Mouse (Mus musculus): ENCODE measurements around the gene Fbxo39. TPM values are rescaled to one million over a fixed set of nuclear protein-coding genes. Genes with fewer than 3 reads are reported as not detected.
A peak's percentile ranks its signal among the peaks of the same experiment; 100 is the strongest.

The Fbxo39 gene
- polyA plus RNA-seq, 1 experiment from 2014 or later, result not detected

GRCm38 (mm10) chr11:72301334-72301733 is 12.9 kb upstream of the Fbxo39 start, which contains the start of gene Xaf1:
Gene Xaf1 (plus strand): TSS chr11:72301629.
- Histone ChIP-seq H3K27ac (ENCODE audit: low read length) (peak within 1 kb of the TSS; percentile 41), H3K4me2 (replicated peaks; ENCODE audit: low read depth, low read length) (peak within 1 kb of the TSS; percentile 31), H3K27me3 (ENCODE audit: control insufficient read depth, insufficient read depth, low read length) (no peaks in the 10 kb centered on the region), H3K36me3 (ENCODE audit: control insufficient read depth, insufficient read depth, low read length) (no peaks in the 10 kb centered on the region), H3K4me1 (ENCODE audit: control insufficient read depth, insufficient read depth, low read length) (peaks cover 6% of the 10 kb centered on the region; the same call in 1 of the 2 replicates), H3K9me3 (ENCODE audit: control insufficient read depth, low read depth, low read length) (no peaks in the 10 kb centered on the region), H3K4me3 (ENCODE audit: low read depth, low read length) (no peak within 1 kb of the TSS; the same call in 1 of the 2 replicates), H3K9ac (replicated peaks; ENCODE audit: low read depth, low read length) (0 out of 2 replicates have a peak within 1 kb of the TSS, but pooled peaks have one; percentile 14)
- WGBS, result 15% methylated on average over 6 of the region's 6 CpGs
- ATAC-seq (ENCODE audit: insufficient number of reproducible peaks, insufficient read depth, low FRiP score, low read depth), result peak; percentile 74

- no peak for ATAC-seq (ENCODE audit: insufficient number of reproducible peaks, insufficient read depth, low FRiP score, low read depth)
- Histone ChIP-seq H3K4me2 (replicated peaks; ENCODE audit: low read depth, low read length) (peak overlapping the region; percentile 31; the same call in 1 of the 2 replicates), H3K27ac (ENCODE audit: low read length) (no peak overlapping the region; the same call in 1 of the 2 replicates)
These were observed 12.0 kb upstream of the Fbxo39 start for GRCm38 (mm10) chr11:72302230-72302629.

DNA sequence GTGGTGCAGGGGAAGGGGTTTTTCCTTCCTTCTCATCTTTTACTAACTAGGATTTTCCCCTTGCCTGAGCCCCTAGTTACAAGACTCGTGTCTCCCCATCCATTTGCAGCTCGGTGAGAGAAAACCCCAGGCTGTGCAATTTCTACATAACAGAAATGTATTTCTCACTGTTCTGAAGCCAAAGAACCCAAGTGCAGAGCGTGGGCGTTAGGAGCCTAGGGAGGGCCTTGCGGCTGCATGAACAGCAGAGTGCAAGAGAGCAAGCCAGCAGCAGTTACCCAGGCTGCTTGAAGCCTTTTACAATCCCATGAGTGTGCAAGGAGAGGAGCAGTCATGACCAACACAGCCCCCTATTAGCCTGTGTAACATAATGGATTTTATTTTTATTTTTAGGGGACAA is 6.8 kb upstream of the Fbxo39 start:
- WGBS, result 77% methylated on average over 5 of the region's 5 CpGs
- ATAC-seq (ENCODE audit: insufficient number of reproducible peaks, insufficient read depth, low FRiP score, low read depth), result no peak
- H3K27me3 ChIP-seq (ENCODE audit: control insufficient read depth, insufficient read depth, low read length), result no peaks in the 10 kb centered on the region
- H3K9ac ChIP-seq (replicated peaks; ENCODE audit: low read depth, low read length), result no peak overlapping the region
- H3K27ac ChIP-seq (ENCODE audit: low read length), result no peak overlapping the region
- H3K4me1 ChIP-seq (ENCODE audit: control insufficient read depth, insufficient read depth, low read length), result no peaks in the 10 kb centered on the region
- no peaks in the 10 kb centered on the region for H3K36me3 ChIP-seq (ENCODE audit: control insufficient read depth, insufficient read depth, low read length)
- H3K4me3 ChIP-seq (ENCODE audit: low read depth, low read length), result no peak overlapping the region
- H3K9me3 ChIP-seq (ENCODE audit: control insufficient read depth, low read depth, low read length), result no peaks in the 10 kb centered on the region
- no peak overlapping the region for H3K4me2 ChIP-seq (replicated peaks; ENCODE audit: low read depth, low read length)

More at GRCm38 (mm10) chr11:72302230-72302629, 12.0 kb upstream of the Fbxo39 start:
- no peaks in the 10 kb centered on the region for H3K27me3 ChIP-seq (ENCODE audit: control insufficient read depth, insufficient read depth, low read length)
- H3K4me3 ChIP-seq (ENCODE audit: low read depth, low read length), result no peak overlapping the region
- no peaks in the 10 kb centered on the region for H3K9me3 ChIP-seq (ENCODE audit: control insufficient read depth, low read depth, low read length)
- 73% methylated on average over 7 of the region's 7 CpGs for WGBS
- peaks cover 6% of the 10 kb centered on the region; the same call in 1 of the 2 replicates for H3K4me1 ChIP-seq (ENCODE audit: control insufficient read depth, insufficient read depth, low read length)
- H3K9ac ChIP-seq (replicated peaks; ENCODE audit: low read depth, low read length), result no peak overlapping the region
- no peaks in the 10 kb centered on the region for H3K36me3 ChIP-seq (ENCODE audit: control insufficient read depth, insufficient read depth, low read length)

DNA sequence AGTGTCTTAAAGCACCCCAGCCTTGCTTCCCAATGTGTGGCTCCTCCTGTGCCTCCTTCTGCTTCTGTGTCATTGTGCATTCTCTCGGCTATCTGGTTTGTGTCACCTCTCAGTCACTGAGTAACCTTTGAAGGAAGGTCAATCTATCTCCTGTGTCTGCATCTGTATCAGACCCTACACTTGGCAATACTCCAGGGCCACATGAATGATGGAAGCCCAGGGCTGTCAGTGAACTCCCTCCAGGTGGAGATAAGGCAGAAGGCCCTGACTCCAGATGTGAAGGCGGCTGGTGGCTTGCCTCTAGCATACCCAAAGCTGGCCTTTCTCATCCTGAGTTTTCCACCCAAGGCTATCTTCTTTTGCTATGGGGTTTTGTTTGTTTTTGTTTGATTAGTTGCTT is 5.3 kb upstream of the Fbxo39 start:
- H3K27me3 ChIP-seq (ENCODE audit: control insufficient read depth, insufficient read depth, low read length), result 0 out of 2 replicates have a peak, but pooled peaks cover 4% of the 10 kb centered on the region
- no peaks in the 10 kb centered on the region for H3K9me3 ChIP-seq (ENCODE audit: control insufficient read depth, low read depth, low read length)
- H3K9ac ChIP-seq (replicated peaks; ENCODE audit: low read depth, low read length), result no peak overlapping the region
- no peak overlapping the region for H3K4me3 ChIP-seq (ENCODE audit: low read depth, low read length)
- ATAC-seq (ENCODE audit: insufficient number of reproducible peaks, insufficient read depth, low FRiP score, low read depth), result no peak
- no peak overlapping the region for H3K27ac ChIP-seq (ENCODE audit: low read length)
- no peak overlapping the region for H3K4me2 ChIP-seq (replicated peaks; ENCODE audit: low read depth, low read length)
- H3K4me1 ChIP-seq (ENCODE audit: control insufficient read depth, insufficient read depth, low read length), result no peaks in the 10 kb centered on the region
- H3K36me3 ChIP-seq (ENCODE audit: control insufficient read depth, insufficient read depth, low read length), result no peaks in the 10 kb centered on the region
- 27% methylated on average over 2 of the region's 2 CpGs for WGBS

DNA sequence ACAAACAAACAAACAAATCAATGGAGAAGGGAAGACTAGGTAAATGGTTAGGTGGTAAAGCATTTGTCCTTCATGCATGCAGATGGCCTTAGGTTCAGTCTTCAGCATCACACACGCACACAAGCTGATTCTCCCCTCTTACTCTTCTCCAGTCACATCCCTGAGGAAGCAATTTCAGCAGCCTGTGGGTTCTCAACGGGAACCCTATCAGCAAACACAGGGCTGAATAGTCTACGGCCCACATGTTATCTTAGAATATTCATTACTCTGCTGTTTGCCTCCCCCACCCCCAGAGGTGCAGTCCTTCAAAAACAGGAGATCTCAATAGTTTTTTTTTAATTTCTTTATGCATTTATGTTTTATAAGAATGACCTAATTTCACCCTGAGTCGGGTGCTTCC is 3.8 kb upstream of the Fbxo39 start:
- Histone ChIP-seq H3K4me1 (ENCODE audit: control insufficient read depth, insufficient read depth, low read length) (no peaks in the 10 kb centered on the region), H3K4me2 (replicated peaks; ENCODE audit: low read depth, low read length) (no peak overlapping the region), H3K9ac (replicated peaks; ENCODE audit: low read depth, low read length) (no peak overlapping the region), H3K4me3 (ENCODE audit: low read depth, low read length) (no peak overlapping the region), H3K27me3 (ENCODE audit: control insufficient read depth, insufficient read depth, low read length) (peaks cover 8% of the 10 kb centered on the region; the same call in 1 of the 2 replicates), H3K36me3 (ENCODE audit: control insufficient read depth, insufficient read depth, low read length) (no peaks in the 10 kb centered on the region), H3K9me3 (ENCODE audit: control insufficient read depth, low read depth, low read length) (no peaks in the 10 kb centered on the region), H3K27ac (ENCODE audit: low read length) (no peak overlapping the region)
- ATAC-seq (ENCODE audit: insufficient number of reproducible peaks, insufficient read depth, low FRiP score, low read depth), result no peak
- 68% methylated on average over 4 of the region's 4 CpGs for WGBS

GRCm38 (mm10) chr11:72311355-72312001 is 2.8 kb upstream of the Fbxo39 start:
- ATAC-seq (ENCODE audit: insufficient number of reproducible peaks, insufficient read depth, low FRiP score, low read depth), result no peak
- Histone ChIP-seq H3K4me3 (ENCODE audit: low read depth, low read length) (no peak overlapping the region), H3K27me3 (ENCODE audit: control insufficient read depth, insufficient read depth, low read length) (peaks cover 8% of the 10 kb centered on the region; the same call in 1 of the 2 replicates), H3K9ac (replicated peaks; ENCODE audit: low read depth, low read length) (no peak overlapping the region), H3K36me3 (ENCODE audit: control insufficient read depth, insufficient read depth, low read length) (no peaks in the 10 kb centered on the region), H3K9me3 (ENCODE audit: control insufficient read depth, low read depth, low read length) (no peaks in the 10 kb centered on the region), H3K27ac (ENCODE audit: low read length) (no peak overlapping the region), H3K4me1 (ENCODE audit: control insufficient read depth, insufficient read depth, low read length) (no peaks in the 10 kb centered on the region), H3K4me2 (replicated peaks; ENCODE audit: low read depth, low read length) (no peak overlapping the region)
- WGBS, result 72% methylated on average over 10 of the region's 10 CpGs

GRCm38 (mm10) chr11:72318026-72318425 is 3.8 kb downstream of the Fbxo39 start:
- Histone ChIP-seq H3K4me1 (ENCODE audit: control insufficient read depth, insufficient read depth, low read length) (no peaks in the 10 kb centered on the region), H3K36me3 (ENCODE audit: control insufficient read depth, insufficient read depth, low read length) (no peaks in the 10 kb centered on the region), H3K9me3 (ENCODE audit: control insufficient read depth, low read depth, low read length) (no peaks in the 10 kb centered on the region), H3K4me2 (replicated peaks; ENCODE audit: low read depth, low read length) (no peak overlapping the region), H3K4me3 (ENCODE audit: low read depth, low read length) (no peak overlapping the region), H3K27ac (ENCODE audit: low read length) (no peak overlapping the region), H3K9ac (replicated peaks; ENCODE audit: low read depth, low read length) (no peak overlapping the region), H3K27me3 (ENCODE audit: control insufficient read depth, insufficient read depth, low read length) (peaks cover 8% of the 10 kb centered on the region; the same call in 1 of the 2 replicates)
- 40% methylated on average over 5 of the region's 5 CpGs for WGBS
- no peak for ATAC-seq (ENCODE audit: insufficient number of reproducible peaks, insufficient read depth, low FRiP score, low read depth)

DNA sequence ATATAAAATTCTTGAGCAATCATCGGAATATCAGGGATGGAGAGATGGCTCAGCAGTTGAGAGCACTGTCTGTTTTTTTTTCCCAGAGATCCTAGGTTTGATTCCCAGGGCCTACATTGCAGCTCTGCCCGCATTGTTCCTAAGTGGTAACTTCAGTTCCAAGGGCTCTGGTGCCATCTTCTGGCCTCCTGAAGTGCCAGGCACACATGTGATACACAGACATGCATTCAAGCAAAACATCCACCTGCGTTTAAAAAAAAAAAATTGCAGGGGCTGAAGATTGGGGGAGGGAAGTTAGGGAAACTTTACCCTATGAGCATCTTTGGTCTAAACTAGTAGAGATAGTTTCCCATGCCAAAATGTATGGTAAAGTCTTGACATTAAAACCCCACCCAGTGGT is 10.2 kb downstream of the Fbxo39 start:
- H3K4me3 ChIP-seq (ENCODE audit: low read depth, low read length), result no peak overlapping the region
- WGBS, result 69% methylated on average over 3 of the region's 3 CpGs
- H3K4me2 ChIP-seq (replicated peaks; ENCODE audit: low read depth, low read length), result no peak overlapping the region
- H3K27me3 ChIP-seq (ENCODE audit: control insufficient read depth, insufficient read depth, low read length), result no peaks in the 10 kb centered on the region
- H3K27ac ChIP-seq (ENCODE audit: low read length), result no peak overlapping the region
- H3K4me1 ChIP-seq (ENCODE audit: control insufficient read depth, insufficient read depth, low read length), result no peaks in the 10 kb centered on the region
- no peaks in the 10 kb centered on the region for H3K9me3 ChIP-seq (ENCODE audit: control insufficient read depth, low read depth, low read length)
- ATAC-seq (ENCODE audit: insufficient number of reproducible peaks, insufficient read depth, low FRiP score, low read depth), result no peak
- no peaks in the 10 kb centered on the region for H3K36me3 ChIP-seq (ENCODE audit: control insufficient read depth, insufficient read depth, low read length)
- no peak overlapping the region for H3K9ac ChIP-seq (replicated peaks; ENCODE audit: low read depth, low read length)

Data from stomach, embryonic 14.5 days (tissue).